Mouse (Mus musculus) naive thymus-derived CD4-positive, alpha-beta T cell, adult 2 months (primary cell): ENCODE results near the gene Myh14.

ENCODE experiments used
- DNase-seq: peaks from one replicate; pipeline ENCODE4 v3.0.0-alpha.2; 2011; ENCODE audit warnings: low read depth

The Myh14 gene

DNA sequence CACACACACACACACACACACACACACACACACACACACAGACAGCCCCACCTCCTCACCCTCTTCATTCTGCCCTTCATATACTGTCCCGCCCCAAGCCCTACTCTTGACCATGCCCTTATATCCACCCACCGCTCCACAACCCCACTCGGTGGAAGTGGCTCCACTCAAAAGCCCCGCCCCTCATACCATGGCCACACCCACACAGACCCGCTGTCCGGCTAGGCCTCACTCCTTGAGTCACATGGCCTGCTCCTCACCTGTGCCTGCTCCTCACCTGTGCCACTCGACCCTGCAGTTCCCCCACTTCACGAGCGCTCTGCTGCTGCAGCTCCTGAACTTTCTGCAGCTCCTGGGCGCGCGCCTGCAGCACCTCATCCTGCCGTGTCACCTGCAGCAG, 40.2 kb downstream of the Myh14 start:
- DNase-seq: no peak

DNA sequence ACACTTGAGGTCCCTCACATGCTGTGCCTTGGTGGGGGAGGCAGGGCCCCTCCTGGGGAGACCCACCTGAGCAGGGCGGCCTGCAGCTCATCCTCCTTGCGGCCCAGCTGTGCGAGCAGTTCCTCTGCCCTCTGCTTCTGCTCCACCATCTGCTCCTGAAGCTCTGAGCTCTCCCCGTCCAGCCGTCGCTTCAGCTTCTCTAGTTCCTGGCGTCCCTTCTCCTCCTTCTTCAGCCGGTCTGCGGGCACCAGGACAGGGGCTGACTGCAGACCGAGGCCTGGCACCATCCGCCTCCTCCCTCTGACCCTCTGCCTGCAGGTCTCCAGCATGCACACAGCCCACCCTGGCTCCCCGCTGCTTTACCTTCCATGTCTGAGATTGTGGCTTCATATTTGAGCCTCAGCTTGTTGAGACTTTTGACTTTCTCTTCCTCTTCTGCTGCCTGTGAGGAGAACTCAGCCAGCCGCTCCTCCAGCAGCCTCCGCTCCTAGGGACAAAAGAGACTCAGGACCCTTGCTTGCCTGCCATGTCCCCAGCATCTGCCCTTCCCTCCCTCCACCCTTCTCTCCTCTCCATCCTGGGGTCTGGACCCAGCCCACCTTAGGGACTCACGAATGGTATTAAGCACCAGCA, 42.1 kb downstream of the Myh14 start:
- no peak for DNase-seq

DNA sequence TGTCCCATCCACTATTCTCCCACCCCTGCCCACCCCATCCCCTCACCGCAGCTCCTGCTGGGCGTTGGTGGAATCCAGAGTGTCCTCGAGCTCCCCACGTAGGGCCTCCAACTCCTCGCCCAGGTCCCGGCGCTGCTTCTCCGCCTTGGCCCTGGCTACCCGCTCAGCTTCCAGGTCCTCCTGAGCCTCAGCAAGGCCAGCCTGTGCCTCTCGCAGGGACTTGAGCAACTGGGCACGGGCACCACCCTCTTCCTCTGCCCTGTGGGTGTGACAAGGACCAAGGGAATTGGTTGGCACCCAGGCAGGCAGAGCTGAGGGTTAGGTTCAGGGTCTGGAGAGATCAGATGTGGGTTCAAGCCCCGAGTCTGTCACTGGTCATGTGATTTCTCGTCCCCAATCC, 43.7 kb downstream of the Myh14 start:
- no peak for DNase-seq

DNA sequence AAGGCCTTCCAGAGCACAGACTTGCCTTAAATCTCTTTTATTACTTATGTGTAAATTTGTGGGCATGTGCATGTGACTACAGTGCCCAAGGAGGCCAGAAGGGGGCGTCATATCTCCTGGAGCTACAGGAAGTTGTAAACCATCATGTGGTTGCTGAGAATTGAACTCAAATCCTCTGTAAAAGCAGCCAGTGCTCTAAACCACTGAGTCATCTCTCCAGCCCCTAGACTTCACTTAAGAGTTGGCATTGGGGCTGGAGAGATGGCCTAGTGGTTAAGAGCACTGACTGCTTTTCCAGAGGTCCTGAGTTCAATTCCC, 44.6 kb downstream of the Myh14 start:
- DNase-seq: no peak

DNA sequence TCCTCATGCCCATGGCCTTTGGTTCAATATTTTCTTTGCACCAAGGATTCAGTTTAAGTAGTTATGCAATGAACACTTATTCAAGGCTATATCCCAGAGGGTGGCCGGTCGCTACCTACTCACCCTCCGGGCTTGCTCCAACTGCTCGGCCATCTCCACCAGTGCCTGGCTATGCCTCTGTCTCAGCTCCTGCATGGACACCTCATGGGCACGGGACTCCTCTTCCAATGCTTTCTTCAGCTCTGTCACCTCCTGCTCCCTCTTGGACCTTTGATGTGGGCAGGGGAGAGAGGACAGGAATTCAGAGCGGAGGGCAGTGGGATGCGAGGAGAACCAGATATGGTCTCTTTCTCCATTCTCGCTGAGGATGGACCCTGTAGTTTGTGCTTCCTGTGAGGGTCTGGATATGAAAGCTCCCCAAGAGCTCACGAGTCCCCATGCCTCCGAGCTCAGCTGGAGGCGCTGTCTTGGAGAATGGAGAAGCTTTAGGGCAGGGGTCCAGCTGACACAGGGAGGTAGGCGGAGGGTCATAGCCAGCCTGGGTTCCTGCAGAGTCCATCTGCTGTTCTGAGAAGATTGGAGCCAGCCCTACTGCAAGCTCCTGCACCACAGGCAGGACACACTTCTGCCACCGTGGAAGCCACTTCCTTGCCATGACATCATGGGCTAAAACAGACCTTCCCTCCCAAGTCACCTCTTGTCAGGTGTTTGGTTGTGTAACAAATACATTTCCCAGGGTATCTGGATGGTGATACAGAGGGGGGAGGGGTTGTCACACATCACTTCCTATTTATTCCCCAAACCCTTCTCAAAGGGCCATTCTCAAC, 45.2 kb downstream of the Myh14 start:
- DNase-seq: no peak

DNA sequence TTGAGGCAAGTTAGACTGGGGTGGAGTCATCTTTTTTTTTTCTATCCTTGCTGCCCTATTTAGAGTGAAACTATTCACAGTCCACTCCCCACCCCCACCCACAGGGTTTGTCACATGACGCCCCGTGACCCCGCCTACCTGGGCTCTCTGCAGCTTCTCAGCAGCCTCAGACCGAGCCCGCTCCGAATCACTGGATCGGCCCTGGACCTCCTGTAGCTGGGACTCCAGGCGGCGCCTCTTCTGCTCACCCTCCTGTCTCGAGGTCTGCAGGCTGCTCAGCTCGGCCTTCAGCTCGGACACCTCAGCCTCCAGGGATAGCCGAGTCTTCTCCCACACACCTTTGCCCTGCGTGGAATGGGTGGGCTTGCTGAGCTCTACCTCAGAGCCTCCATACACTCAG, 45.8 kb downstream of the Myh14 start:
- no peak for DNase-seq

DNA sequence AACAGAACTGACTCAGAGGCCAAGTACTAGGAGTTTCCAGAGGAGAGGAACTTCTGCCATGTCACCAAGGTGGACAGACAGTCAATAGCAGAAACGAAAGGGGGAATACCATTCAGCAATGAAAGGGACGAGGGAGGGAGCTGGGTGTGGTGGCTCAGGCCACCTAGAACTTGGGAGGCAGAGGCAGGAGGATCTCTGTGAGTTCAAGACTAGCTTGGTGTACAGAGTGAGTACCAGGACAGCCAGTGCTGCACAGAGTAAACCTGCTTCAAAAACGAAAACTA, 46.2 kb downstream of the Myh14 start:
- no peak for DNase-seq

DNA sequence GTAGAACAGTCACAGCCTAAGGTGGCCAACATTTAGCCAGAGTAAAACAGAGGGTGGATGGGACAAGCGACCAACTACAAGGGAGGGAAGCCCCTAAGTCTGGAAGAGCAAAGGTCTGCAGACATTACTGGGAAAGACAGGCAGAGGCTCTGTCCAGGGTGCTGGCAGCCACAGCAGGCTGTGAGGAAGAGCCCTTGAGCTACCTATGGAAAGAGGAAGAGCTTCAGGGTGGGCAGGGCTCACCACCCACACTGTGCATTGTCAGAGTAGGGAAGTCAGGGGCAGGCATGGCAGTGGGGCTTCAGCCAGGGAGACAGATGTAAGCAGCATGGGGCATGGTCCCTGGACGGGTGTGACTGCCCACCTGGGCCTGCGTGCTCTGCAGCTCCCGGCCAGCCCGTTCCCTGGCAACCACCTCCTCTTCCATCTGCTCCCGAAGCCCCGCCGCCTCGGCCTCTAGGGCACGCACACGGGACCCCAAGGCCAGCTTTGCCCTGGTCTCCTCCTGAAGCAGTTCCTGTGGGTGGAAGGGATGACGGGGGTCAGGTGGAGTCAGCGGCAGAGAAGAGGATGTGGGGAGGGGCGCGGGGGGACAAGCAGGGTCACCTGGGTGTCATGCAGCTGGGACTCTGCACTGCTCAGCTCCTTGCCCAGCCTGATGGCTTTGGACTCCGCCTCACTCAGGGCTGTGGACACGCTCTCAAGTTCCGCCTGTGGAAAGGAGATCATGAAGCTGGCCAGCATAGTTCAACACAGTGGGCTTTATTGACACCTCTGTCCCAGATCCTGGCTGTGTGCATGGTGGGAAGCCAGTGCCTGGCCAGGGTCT, 46.7 kb downstream of the Myh14 start:
- DNase-seq: no peak

DNA sequence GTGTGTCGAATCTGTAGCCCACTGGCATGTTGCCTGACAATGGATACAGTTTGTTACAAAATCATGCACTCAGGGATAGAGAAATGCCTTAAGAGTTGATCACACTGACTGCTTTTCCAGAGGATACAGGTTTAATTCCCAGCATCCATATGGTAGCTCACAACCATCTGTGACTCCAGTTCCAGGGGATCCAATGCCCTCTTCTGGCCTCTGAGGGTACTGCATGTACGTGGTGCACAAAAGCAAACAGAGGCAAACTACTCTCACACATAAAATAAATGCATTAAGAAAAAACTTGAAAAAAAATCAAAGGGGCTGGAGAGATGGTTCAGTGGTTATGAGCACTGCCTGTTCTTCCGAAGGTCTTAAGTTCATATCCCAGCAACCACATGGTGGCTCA, 53.6 kb downstream of the Myh14 start:
- DNase-seq: no peak

DNA sequence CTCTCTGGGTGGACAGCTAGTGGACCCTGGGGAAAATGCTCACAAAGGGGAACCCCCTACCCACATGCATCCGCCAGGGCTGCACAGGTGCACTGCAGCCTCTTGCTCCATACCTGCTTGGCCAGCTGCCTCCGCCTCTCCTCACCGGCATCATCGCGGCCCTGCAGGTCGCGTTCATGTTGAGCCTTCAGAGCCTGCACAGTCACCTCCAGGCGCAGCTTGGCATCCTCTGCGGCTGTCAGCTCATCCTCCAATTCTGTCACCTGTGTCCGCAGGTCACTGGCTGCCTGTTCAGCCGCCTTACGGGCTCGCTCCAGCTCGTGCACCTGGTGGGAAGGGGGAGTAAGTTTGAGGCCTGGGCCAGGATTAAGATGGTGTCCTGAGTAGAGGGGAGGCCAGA, 54.7 kb downstream of the Myh14 start:
- DNase-seq: no peak

DNA sequence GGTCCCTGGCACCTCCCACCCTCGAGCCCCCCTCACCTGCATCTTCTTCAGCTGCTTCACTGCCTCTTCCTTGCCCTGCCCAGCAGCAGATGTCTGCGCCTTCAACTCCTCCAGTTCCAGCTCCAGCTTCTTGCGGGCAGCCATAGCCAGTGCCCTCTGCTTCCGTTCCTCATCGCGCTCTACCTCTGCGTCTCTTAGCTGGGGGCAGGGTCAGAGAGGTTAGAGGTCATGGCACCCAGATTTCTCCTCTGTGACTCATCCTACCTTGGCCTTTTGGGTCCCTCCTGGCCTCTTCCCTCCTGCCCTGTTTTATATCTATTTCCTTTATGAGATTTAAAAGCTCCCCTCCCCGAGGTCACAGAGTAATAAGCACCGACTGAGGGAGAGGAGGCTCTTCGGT, 55.3 kb downstream of the Myh14 start:
- DNase-seq: no peak

DNA sequence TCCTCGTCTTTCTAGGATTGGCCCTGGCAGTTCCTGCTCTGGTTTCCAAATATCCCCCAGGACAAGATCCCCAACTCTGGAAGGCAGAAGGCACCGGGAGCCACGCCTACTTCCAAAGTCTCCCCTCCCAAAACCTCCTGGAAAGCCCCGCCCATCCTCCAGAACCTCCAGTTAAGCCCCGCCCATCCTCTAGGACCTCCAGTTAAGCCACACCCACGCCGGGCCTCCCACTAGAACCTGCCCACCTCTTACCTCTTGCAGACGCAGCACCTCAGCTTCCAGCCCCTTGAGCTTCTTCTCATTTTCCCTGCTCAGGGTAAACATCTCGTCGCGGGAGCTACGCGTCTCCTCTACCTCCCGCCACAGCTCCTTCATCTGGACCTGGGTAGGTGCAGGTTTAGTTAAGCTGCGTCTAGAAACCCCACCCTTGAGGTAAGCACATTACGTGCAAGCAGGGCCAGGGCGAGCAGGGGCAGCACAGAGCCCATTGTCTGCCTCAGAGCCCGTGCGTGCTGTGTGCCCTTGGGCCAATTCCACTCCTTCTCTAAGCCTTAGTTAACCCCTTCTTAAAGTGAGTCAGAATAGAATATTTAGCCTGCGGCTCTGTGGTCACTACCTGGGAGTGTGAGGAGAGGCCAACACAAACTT, 56.5 kb downstream of the Myh14 start:
- DNase-seq: no peak

DNA sequence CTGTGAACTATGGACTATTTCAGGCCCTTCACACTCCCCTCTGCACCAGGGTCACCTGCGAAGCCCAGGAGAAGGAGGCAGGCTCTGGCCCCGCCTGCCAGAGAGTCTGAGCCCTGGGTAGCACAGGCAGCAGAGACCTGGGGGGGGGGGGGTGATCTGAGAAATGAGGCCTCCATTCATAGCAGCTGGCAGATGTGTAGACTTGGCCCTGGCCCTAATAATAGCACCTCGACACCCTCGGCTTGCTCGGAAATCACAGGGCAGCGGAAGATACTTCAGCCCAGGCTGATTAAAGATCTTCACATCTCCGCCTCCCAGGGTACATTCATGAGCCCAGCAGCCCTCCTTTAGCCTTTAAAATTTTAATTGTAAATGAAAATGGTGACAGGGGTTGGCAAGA, 58.5 kb downstream of the Myh14 start:
- DNase-seq: no peak

DNA sequence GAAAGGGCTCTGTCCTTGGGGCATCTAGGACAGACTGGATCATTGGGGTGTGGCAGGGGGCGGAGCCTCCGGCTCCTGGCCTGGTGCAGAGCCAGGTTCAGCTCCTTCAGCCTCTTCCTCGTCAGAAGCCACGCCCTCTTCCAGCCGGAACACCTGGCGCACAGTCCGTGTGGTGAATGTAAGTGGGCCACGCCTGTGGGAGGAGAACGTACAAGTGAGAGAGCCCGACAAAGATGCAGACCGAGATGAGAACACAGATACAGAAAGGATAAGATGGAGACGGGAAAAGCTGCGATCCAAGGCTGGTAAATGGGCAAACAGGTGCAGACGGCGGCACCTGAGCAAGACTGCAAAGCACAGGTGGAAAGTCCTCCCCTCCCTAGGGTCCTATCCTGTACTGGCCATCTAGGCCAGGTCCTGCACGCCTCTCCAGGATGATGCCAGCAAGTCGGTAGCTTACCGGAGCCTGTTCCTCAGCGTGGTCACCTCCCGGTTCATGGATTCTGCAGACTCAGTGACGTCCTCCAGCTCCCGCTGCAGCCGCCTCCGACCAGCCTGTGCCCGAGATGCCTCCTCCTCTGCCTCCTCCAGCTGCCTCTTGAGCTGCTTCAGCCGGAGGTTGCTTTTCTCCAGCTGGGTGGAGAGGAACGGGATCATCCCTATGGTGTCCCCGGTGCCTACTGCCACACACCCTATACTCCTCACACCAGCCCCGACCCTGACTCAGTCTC, 64.3 kb downstream of the Myh14 start:
- DNase-seq: no peak

DNA sequence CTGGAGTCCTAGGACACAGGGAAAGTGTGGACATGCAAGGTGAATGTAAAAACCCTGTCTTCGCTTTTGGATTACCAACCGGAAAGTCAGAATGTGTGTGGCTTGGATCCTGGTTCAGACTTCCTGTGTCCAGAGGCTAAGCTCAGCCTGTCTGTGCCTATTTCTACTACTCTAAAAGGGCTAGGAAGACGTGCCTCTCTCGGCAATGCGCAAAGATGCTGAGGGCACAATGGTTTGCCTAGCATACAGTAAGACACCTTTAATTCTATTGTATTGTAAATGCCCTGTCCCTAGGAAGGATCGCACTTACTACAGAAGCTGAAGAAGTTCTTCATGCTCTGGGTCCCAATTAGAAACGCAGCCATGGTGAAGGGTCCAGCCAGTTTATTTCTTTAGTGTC, 65.2 kb downstream of the Myh14 start:
- no peak for DNase-seq

DNA sequence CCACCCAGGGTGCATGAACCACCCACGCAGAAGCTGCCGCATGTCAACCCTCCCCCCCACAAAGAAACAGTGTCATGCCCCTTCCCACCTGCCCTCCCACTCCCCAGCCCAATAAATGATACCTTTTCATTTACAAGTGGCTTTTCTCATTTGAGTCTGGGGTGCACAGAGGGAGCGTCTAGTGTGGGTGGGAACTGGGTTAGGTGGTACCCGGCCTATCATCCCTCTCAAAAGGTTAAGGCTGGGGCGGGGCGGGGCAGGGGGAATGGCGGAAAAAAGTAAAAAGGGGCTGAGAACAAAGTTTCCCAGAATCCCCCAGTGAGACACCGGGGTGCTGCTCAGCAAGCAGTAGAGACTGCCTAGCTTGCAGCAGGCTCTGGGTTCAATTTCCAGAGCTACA, 66.0 kb downstream of the Myh14 start:
- no peak for DNase-seq

DNA sequence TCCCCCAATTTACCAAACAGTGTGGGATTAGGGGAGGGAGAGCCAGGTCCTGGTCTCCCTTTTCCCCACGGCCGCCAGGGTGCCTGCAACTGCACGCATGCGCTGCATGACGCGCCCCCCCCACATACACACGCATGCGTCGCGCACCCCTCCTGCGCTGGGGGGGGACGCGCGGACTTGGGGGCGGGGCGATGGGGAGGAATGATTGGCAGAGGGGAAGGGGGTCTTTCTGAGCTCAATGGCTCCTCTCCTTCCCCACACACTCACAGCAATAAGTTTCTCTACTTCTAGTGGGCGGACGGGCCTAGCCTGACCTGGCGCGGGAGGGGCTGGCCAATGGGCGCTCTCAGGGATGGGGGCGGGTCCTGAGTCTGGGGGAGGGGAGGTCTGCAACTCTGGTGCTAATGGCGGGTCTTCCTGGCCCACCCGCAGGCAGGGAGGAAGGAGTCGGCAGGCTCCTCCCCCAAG, 66.5 kb downstream of the Myh14 start:
- no peak for DNase-seq

DNA sequence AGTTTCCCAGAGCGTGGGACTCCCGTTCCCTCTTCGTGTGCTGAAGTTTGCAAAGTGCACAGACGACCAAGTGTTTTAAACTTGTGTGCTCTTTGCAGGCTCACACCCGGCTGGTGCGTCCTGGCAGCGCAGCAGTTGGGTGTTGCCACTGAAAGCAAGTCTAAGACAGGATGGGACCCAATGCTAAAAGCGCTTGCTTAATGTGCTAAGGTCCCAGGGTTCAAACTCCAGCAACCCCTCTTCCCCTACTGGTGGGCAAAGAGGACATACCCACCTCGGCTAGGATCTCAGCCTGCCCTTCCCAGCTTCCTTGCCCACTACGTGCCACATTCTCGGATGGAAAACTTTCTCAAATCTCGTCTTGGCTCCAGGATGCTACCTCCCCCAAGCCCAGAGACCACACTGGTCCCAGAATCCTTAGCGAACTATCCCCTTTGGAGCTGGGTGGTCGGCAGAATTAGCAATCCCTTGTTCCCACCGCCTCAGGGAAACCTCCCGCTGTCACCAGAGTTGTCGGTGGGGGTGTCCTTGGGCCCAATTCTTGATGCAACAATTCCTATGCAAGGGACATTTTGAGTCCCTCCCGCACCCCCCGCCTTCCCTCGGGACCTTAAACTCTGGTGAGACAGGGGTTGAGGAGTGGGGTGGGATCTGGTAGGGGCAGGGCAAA, 67.3 kb downstream of the Myh14 start:
- DNase-seq: no peak

DNA sequence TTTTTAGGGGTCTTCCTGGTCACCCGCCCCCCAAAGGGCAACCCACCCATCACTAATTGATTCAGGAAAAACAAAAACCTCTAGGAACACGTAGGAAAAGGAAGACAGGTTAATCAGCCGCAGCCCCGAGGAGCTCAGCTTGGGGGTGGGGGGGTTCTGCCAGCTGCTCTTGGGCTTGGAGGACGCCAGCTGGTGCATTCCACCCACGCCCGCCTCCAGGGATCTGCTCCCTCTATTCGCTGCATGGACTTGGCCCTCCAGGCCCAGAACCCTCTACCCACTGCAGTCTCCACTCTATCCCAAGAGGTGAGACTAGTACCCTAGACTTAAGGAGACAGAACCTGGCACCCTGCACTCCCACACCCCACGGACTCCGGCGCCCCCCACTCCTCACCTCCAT, 68.2 kb downstream of the Myh14 start:
- no peak for DNase-seq

DNA sequence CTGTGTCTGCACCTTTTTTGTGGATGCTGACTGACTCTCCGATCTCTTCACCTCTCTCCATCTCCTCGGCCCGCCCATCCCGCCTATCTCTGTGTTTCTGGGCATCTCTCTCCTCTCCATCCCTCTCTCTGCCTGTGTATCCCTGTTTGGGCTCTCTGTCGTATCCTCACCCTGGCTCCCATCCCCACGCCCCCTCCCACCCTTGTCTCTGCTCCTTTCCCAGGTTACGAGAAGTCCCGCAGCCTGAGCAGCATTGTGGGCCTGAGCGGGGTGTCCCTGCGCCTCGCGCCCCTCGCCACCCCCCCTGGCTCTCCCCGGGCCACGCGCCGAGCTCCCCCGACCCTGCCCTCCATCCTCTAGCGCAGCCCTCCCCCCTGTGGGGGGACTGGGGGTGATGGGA, 69.0 kb downstream of the Myh14 start:
- no peak for DNase-seq

DNA sequence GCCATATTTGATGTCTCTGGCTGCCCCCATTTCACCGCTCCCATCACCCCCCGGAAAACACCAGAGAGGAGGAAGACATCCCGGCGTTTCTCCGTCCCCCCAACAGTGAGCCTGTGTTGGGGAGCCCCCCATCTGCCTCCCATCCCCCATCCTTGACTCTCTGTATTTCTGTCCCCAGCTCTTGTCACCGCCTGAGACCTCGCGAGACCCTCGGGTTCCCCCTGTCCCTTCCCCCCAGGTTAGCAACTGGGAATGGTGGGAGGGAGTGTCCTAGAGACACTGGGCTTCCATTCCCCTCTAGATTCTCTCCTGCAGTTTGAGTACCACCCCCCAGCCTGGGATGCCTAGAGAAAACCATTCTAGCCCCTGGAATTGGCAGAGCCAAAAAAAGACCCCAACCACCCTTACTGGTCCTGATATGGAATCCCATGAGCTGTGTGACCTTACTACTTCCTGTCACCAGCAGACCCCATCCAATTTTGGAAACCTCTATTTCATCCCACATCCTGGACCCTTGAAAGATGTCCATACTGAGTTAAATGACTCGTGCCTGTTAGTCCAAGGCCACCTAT, 69.9 kb downstream of the Myh14 start:
- DNase-seq: no peak
